Mouse (Mus musculus) liver, embryonic 11.5 days (tissue): Measurements from ENCODE around the gene Pfn4. TPM values are rescaled to one million over a fixed set of nuclear protein-coding genes. Genes with fewer than 3 reads are reported as not detected.

Source experiments
- ATAC-seq: fragments of 200-750 bp; cut with Nextera tagmentation; replicated peaks from 2 replicates; pipeline ENCODE4 v1.8.0; 2017; ENCODE audit warnings: moderate number of reproducible peaks, mild to moderate bottlenecking, moderate TSS enrichment, moderate library complexity; ENCODE audit not compliant: low FRiP score
- DNase-seq: peaks from one replicate; pipeline ENCODE4 v3.0.0-alpha.2; 2017; ENCODE audit warnings: low spot score
- H3K27ac ChIP-seq: fragments of 300-500 bp; sonication (generic); 2 replicates; pipeline ENCODE4 v1.5.1; 2014; ENCODE audit warnings: mild to moderate bottlenecking, low read depth, low read length, control low read depth
- H3K27me3 ChIP-seq: fragments of 300-500 bp; sonication (generic); replicated peaks from 2 replicates; pipeline ENCODE4 v1.6.1; 2014; ENCODE audit warnings: low read length, mixed read lengths; ENCODE audit not compliant: control insufficient read depth, insufficient read depth
- H3K36me3 ChIP-seq: fragments of 300-500 bp; sonication (generic); 2 replicates; pipeline ENCODE4 v1.6.1; 2014; ENCODE audit warnings: mild to moderate bottlenecking, low read length, moderate library complexity, mixed read lengths; ENCODE audit not compliant: control insufficient read depth, insufficient read depth
- H3K4me1 ChIP-seq: fragments of 300-500 bp; sonication (generic); replicated peaks from 2 replicates; pipeline ENCODE4 v1.6.1; 2014; ENCODE audit warnings: low read length, mixed read lengths; ENCODE audit not compliant: control insufficient read depth, insufficient read depth
- H3K4me2 ChIP-seq: fragments of 300-500 bp; sonication (generic); 2 replicates; pipeline ENCODE4 v1.6.1; 2014; ENCODE audit warnings: mild to moderate bottlenecking, control low read depth, moderate library complexity
- H3K4me3 ChIP-seq: fragments of 300-500 bp; sonication (generic); 2 replicates; pipeline ENCODE4 v1.5.1; 2014; ENCODE audit warnings: low read depth, low read length, control low read depth
- H3K9ac ChIP-seq: fragments of 300-500 bp; sonication (generic); 2 replicates; pipeline ENCODE4 v1.6.1; 2014; ENCODE audit warnings: low read depth, low read length, control low read depth
- H3K9me3 ChIP-seq: fragments of 300-500 bp; sonication (generic); 2 replicates; pipeline ENCODE4 v1.6.1; 2016; ENCODE audit warnings: low read length, inconsistent platforms, mixed read lengths; ENCODE audit not compliant: control insufficient read depth
- WGBS: fragments of 180-500 bp; shearing (Covaris S2); extraction: QIAGEN DNeasy Blood & Tissue Kit; methylation state at CpG from one replicate; pipeline ENCODE4 v1.1.7; 2014; 5-methylcytosine and 5-hydroxymethylcytosine counted together
- polyA plus RNA-seq: library from polyadenylated mRNA; unstranded; fragments of >200 nt; fragmentation: Nextera tagmentation; extraction: Ambion mirVana; gene quantifications from 2 replicates; pipeline ENCODE4 v1.2.1, GENCODE M21; 2014

The Pfn4 gene
- polyA plus RNA-seq: 2.5 and 3.3 TPM in 2 replicates

GRCm38 (mm10) chr12:4768492-4769332 is at the start of gene Pfn4, which contains the start of gene Fam228b:
Gene Pfn4, plus strand, starts transcription at chr12:4769022.
Gene Fam228b, minus strand, starts transcription at chr12:4769267.
- DNase-seq (peak; percentile 97), ATAC-seq (peak; percentile 98)
- Histone ChIP-seq H3K4me1 (no peaks in the 10 kb centered on the region), H3K27me3 (no peaks in the 10 kb centered on the region), H3K9me3 (no peaks in the 10 kb centered on the region), H3K4me2 (peak within 1 kb of the TSS; percentile 67), H3K27ac (peak within 1 kb of the TSS; percentile 2; the same call in 1 of the 2 replicates), H3K9ac (peak within 1 kb of the TSS; percentile 66), H3K36me3 (no peaks in the 10 kb centered on the region), H3K4me3 (peak within 1 kb of the TSS; percentile 51)
- WGBS: 4% methylated on average over 61 of the region's 61 CpGs

- Histone ChIP-seq H3K27ac (peak overlapping the region; percentile 62), H3K36me3 (0 out of 2 replicates have a peak, but pooled peaks cover 2% of the 10 kb centered on the region), H3K27me3 (no peaks in the 10 kb centered on the region), H3K4me3 (peak overlapping the region; percentile 25; the same call in 1 of the 2 replicates), H3K9ac (peak overlapping the region; percentile 28; the same call in 1 of the 2 replicates), H3K4me2 (peak overlapping the region; percentile 62), H3K4me1 (peaks cover 36% of the 10 kb centered on the region), H3K9me3 (no peaks in the 10 kb centered on the region)
- ATAC-seq (peak; percentile 12; the same call in 1 of the 2 replicates), DNase-seq (no peak)
- 37% methylated on average over 13 of the region's 13 CpGs for WGBS
These were observed 49.6 kb upstream of the Pfn4 start for GRCm38 (mm10) chr12:4719066-4719761.

- no peak for DNase-seq
- H3K27ac ChIP-seq: peak overlapping the region; percentile 62
- H3K4me3 ChIP-seq: peak overlapping the region; percentile 31
- no peaks in the 10 kb centered on the region for H3K27me3 ChIP-seq
- H3K9ac ChIP-seq: peak overlapping the region; percentile 28; the same call in 1 of the 2 replicates
- peak overlapping the region; percentile 62 for H3K4me2 ChIP-seq
- peak; percentile 72 for ATAC-seq
- no peaks in the 10 kb centered on the region for H3K9me3 ChIP-seq
- H3K36me3 ChIP-seq: 0 out of 2 replicates have a peak, but pooled peaks cover under 1% of the 10 kb centered on the region
- peaks cover 31% of the 10 kb centered on the region for H3K4me1 ChIP-seq
- 53% methylated on average over 17 of the region's 17 CpGs for WGBS
These were observed 48.8 kb upstream of the Pfn4 start for GRCm38 (mm10) chr12:4719762-4720754.

GRCm38 (mm10) chr12:4729165-4729564 is 39.7 kb upstream of the Pfn4 start:
- Histone ChIP-seq H3K27me3 (no peaks in the 10 kb centered on the region), H3K27ac (no peak overlapping the region), H3K36me3 (no peaks in the 10 kb centered on the region), H3K4me1 (no peaks in the 10 kb centered on the region), H3K4me3 (no peak overlapping the region), H3K4me2 (no peak overlapping the region), H3K9me3 (no peaks in the 10 kb centered on the region), H3K9ac (no peak overlapping the region)
- 83% methylated on average over 3 of the region's 3 CpGs for WGBS
- no peak for DNase-seq
- no peak for ATAC-seq

GRCm38 (mm10) chr12:4731629-4732028 is 37.2 kb upstream of the Pfn4 start:
- Histone ChIP-seq H3K9me3 (no peaks in the 10 kb centered on the region), H3K4me2 (no peak overlapping the region), H3K27me3 (no peaks in the 10 kb centered on the region), H3K9ac (no peak overlapping the region), H3K36me3 (no peaks in the 10 kb centered on the region), H3K27ac (no peak overlapping the region), H3K4me1 (no peaks in the 10 kb centered on the region), H3K4me3 (no peak overlapping the region)
- no peak for ATAC-seq
- DNase-seq: no peak
- WGBS: 72% methylated on average over 4 of the region's 4 CpGs

GRCm38 (mm10) chr12:4732332-4732731 is 36.5 kb upstream of the Pfn4 start:
- DNase-seq (no peak), ATAC-seq (no peak)
- 71% methylated on average over 4 of the region's 4 CpGs for whole genome bisulfite sequencing
- no peak overlapping the region for H3K9ac ChIP-seq
- H3K4me2 ChIP-seq: no peak overlapping the region
- no peaks in the 10 kb centered on the region for H3K27me3 ChIP-seq
- no peak overlapping the region for H3K27ac ChIP-seq
- H3K4me3 ChIP-seq: no peak overlapping the region
- H3K9me3 ChIP-seq: no peaks in the 10 kb centered on the region
- no peaks in the 10 kb centered on the region for H3K4me1 ChIP-seq
- no peaks in the 10 kb centered on the region for H3K36me3 ChIP-seq

GRCm38 (mm10) chr12:4738031-4738576 is 30.7 kb upstream of the Pfn4 start, which contains the start of gene Fam228a:
Gene Fam228a, minus strand, starts transcription at chr12:4738430.
- no peaks in the 10 kb centered on the region for H3K4me1 ChIP-seq
- no peak within 1 kb of the TSS for H3K4me2 ChIP-seq
- H3K36me3 ChIP-seq: no peaks in the 10 kb centered on the region
- DNase-seq: no peak
- no peak within 1 kb of the TSS for H3K4me3 ChIP-seq
- 90% methylated on average over 18 of the region's 18 CpGs for WGBS
- no peaks in the 10 kb centered on the region for H3K27me3 ChIP-seq
- no peak within 1 kb of the TSS for H3K27ac ChIP-seq
- H3K9ac ChIP-seq: no peak within 1 kb of the TSS
- ATAC-seq: no peak
- H3K9me3 ChIP-seq: no peaks in the 10 kb centered on the region
